Mouse (Mus musculus) limb, embryonic 11.5 days (tissue): ENCODE measurements around the gene Atg7. TPM values are rescaled to one million over a fixed set of nuclear protein-coding genes. Genes with fewer than 3 reads are reported as not detected.

Experiments
- ATAC-seq: fragments of 200-750 bp; cut with Nextera tagmentation; 2 replicates; pipeline ENCODE4 v1.8.0; 2017; ENCODE audit warnings: low read depth; ENCODE audit not compliant: insufficient number of reproducible peaks, low FRiP score, low TSS enrichment
- DNase-seq: peaks from one replicate; pipeline ENCODE4 v3.0.0-alpha.2; 2015; ENCODE audit warnings: low spot score
- H3K27ac ChIP-seq: fragments of 300-500 bp; sonication (generic); replicated peaks from 2 replicates; pipeline ENCODE4 v1.5.1; 2014; ENCODE audit warnings: low read depth, mild to moderate bottlenecking, low read length
- H3K27me3 ChIP-seq: fragments of 300-500 bp; sonication (generic); 2 replicates; pipeline ENCODE4 v1.6.1; 2014; ENCODE audit warnings: mild to moderate bottlenecking, low read length, mixed read lengths; ENCODE audit not compliant: control insufficient read depth, insufficient read depth
- H3K36me3 ChIP-seq: fragments of 300-500 bp; sonication (generic); 2 replicates; pipeline ENCODE4 v1.6.1; 2014; ENCODE audit warnings: mild to moderate bottlenecking, low read length, moderate library complexity, mixed read lengths; ENCODE audit not compliant: control insufficient read depth, insufficient read depth
- H3K4me1 ChIP-seq: fragments of 300-500 bp; sonication (generic); 2 replicates; pipeline ENCODE4 v1.6.1; 2014; ENCODE audit warnings: low read length, mixed read lengths; ENCODE audit not compliant: control insufficient read depth, insufficient read depth
- H3K4me2 ChIP-seq: fragments of 300-500 bp; sonication (generic); 2 replicates; pipeline ENCODE4 v1.6.1; 2014; ENCODE audit warnings: low read depth, mild to moderate bottlenecking, moderate library complexity; ENCODE audit not compliant: severe bottlenecking
- H3K4me3 ChIP-seq: fragments of 300-500 bp; sonication (generic); 2 replicates; pipeline ENCODE4 v1.5.1; 2014; ENCODE audit warnings: low read depth, low read length
- H3K9ac ChIP-seq: fragments of 300-500 bp; sonication (generic); 2 replicates; pipeline ENCODE4 v1.6.1; 2014; ENCODE audit warnings: mild to moderate bottlenecking, low read length
- H3K9me3 ChIP-seq: fragments of 300-500 bp; sonication (generic); 2 replicates; pipeline ENCODE4 v1.6.1; 2016; ENCODE audit warnings: low read length; ENCODE audit not compliant: control insufficient read depth
- WGBS: fragments of 180-500 bp; shearing (Covaris S2); extraction: QIAGEN DNeasy Blood & Tissue Kit; methylation state at CpG from one replicate; pipeline ENCODE4 v1.1.7; 2014; 5-methylcytosine and 5-hydroxymethylcytosine counted together
- polyA plus RNA-seq: library from polyadenylated mRNA; unstranded; fragments of >200 nt; fragmentation: Nextera tagmentation; extraction: Ambion mirVana; gene quantifications from 2 replicates; pipeline ENCODE4 v1.2.1, GENCODE M21; 2014

The Atg7 gene
- polyA plus RNA-seq, 1 experiment from 2014 or later = 18.9 TPM

DNA sequence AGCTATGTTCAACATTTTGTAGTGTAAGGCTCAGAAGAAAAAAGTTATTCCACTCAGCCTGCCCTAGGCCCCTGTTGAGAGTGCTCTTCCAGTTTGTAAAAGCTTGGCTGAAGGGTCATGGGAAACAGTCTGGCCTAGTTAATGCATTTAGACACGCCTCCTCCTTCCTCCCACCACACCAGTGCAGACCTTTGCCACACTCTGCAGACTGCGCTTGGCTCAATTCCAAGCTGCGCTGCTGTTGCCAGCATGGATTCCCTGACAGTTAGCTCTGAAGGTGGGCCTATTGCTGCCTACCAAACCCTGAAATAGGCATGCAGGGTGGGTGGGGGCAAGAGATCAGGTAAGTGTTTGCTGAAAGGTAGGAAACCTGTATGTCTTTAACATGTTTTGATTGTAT lies 9.3 kb downstream of the Atg7 start:
- WGBS = 67% methylated on average over 3 of the region's 3 CpGs
- Histone ChIP-seq H3K4me3 (no peak overlapping the region), H3K27ac (no peak overlapping the region), H3K27me3 (no peaks in the 10 kb centered on the region), H3K4me1 (no peaks in the 10 kb centered on the region), H3K36me3 (no peaks in the 10 kb centered on the region), H3K4me2 (no peak overlapping the region), H3K9ac (no peak overlapping the region), H3K9me3 (no peaks in the 10 kb centered on the region)
- no peak for ATAC-seq
- no peak for DNase-seq

DNA sequence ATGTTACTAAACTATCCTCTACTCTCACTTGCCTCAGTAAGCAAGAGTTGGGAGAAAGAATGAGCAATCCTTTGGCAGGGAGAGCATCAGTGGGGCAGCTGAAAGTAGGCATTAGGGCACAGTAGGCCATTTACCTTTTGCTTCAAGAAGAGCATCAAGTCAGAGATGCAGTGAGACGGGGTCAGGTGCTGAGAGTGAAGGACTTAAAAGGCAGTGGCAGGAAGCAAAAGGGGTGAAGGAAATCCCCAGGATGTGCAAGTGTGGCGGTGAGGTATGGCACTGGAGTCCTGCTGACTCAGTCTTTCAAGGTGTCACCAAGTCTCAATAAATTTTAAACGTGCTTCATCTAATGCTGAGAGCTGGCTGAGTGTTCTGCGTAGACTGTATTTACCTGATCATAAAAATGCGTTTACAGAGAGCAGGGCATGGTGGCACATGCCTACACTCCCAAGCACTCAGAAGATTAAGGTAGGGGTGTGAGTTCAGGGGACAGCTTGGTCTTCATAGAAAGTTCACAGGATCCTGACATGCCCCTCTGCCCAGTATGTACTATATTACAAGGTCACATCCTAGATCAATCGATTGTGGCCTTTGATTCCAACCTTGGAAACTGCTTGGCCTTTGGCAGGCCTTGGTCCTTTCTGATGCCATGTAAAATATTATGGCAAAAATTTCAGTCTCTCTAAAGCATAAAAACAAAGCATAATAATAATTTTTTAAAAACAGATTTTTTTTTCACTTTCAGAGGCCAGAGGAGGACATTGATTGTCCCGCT lies 14.1 kb downstream of the Atg7 start:
- H3K36me3 ChIP-seq = no peaks in the 10 kb centered on the region
- DNase-seq (no peak), ATAC-seq (no peak)
- no peak overlapping the region for H3K4me2 ChIP-seq
- no peaks in the 10 kb centered on the region for H3K9me3 ChIP-seq
- no peak overlapping the region for H3K9ac ChIP-seq
- no peak overlapping the region for H3K27ac ChIP-seq
- H3K27me3 ChIP-seq = no peaks in the 10 kb centered on the region
- 86% methylated on average over 7 of the region's 7 CpGs for WGBS
- H3K4me1 ChIP-seq = no peaks in the 10 kb centered on the region
- no peak overlapping the region for H3K4me3 ChIP-seq

DNA sequence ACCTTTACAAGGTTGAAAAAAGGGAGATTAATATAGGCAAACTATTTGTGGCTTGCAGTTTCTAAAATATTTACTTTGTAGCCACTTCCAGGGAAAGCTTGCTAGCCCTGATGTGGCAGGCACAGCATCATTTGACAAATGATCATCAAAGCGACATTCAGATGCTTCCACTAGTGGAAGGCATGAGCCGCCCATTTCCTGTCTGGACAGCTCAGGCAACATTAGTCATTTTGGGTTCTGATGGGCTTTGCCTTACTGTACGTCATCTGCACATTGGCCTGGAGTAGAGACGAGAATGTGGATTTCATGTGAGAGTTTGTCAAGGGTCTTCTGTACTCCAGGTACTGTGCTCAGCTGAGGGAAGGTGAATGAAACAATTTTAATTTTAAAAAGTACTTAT lies 14.9 kb downstream of the Atg7 start:
- WGBS = 76% methylated on average over 4 of the region's 4 CpGs
- ATAC-seq = no peak
- no peak overlapping the region for H3K27ac ChIP-seq

GRCm38 (mm10) chr6:114659278-114659991 lies 16.5 kb downstream of the Atg7 start:
- no peak overlapping the region for H3K4me2 ChIP-seq
- H3K36me3 ChIP-seq = no peaks in the 10 kb centered on the region
- ATAC-seq = no peak
- no peaks in the 10 kb centered on the region for H3K4me1 ChIP-seq
- no peaks in the 10 kb centered on the region for H3K27me3 ChIP-seq
- no peak overlapping the region for H3K4me3 ChIP-seq
- no peak overlapping the region for H3K9ac ChIP-seq
- H3K27ac ChIP-seq = no peak overlapping the region
- 59% methylated on average over 4 of the region's 4 CpGs for WGBS
- no peak for DNase-seq
- no peaks in the 10 kb centered on the region for H3K9me3 ChIP-seq

More for the DNA sequence above, 14.9 kb downstream of the Atg7 start:
- Histone ChIP-seq H3K36me3 (no peaks in the 10 kb centered on the region), H3K27me3 (no peaks in the 10 kb centered on the region), H3K9me3 (no peaks in the 10 kb centered on the region), H3K4me1 (no peaks in the 10 kb centered on the region), H3K9ac (no peak overlapping the region), H3K4me2 (no peak overlapping the region), H3K4me3 (no peak overlapping the region)
- DNase-seq = no peak

DNA sequence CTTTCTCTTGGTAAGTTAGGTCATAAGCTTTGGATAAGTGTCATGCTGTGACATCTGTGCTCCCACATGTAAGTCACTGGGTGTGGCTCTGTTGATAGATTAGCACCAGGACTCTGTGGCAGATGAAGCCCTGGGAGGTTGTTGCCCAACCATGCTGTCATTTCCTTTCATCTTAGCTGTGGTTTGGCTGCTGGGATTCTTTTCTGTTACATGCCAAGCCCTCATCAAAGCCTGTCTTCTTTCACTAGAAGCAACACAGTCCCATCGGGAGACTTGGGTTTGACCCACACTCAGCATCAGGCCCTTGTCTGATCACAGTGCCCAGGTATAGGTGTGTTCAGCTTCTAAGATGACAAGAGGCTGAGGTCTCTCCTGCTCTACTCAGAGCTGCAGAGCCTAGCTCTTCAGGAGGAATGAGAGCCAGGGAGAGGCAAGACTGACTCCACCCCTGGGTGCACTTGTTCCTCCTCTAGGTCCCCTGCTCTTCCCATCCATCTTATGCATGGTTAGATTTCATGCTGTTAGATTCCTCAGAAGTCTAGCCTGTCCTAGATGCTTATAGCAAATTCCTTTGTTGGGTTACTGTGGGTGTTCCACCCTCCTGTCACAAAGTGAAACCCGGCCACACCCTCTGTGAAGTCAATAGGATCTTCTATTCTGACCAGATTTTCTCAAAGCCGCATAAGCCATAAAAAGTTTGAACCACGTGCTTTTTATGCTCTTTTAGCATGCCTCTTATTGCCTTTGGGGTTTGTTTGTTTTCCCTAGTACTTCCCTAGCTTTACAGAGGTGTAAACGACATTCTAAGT lies 17.3 kb downstream of the Atg7 start:
- no peak overlapping the region for H3K9ac ChIP-seq
- no peaks in the 10 kb centered on the region for H3K4me1 ChIP-seq
- 40% methylated on average over 5 of the region's 5 CpGs for WGBS
- H3K36me3 ChIP-seq = no peaks in the 10 kb centered on the region
- no peak for DNase-seq
- no peak overlapping the region for H3K27ac ChIP-seq
- H3K4me3 ChIP-seq = no peak overlapping the region
- no peaks in the 10 kb centered on the region for H3K27me3 ChIP-seq
- ATAC-seq = no peak
- no peaks in the 10 kb centered on the region for H3K9me3 ChIP-seq
- no peak overlapping the region for H3K4me2 ChIP-seq

- WGBS = 92% methylated on average over 2 of the region's 2 CpGs
- no peaks in the 10 kb centered on the region for H3K9me3 ChIP-seq
- no peak overlapping the region for H3K9ac ChIP-seq
- no peaks in the 10 kb centered on the region for H3K36me3 ChIP-seq
- H3K4me1 ChIP-seq = no peaks in the 10 kb centered on the region
- H3K27me3 ChIP-seq = no peaks in the 10 kb centered on the region
- H3K4me2 ChIP-seq = no peak overlapping the region
- ATAC-seq (no peak), DNase-seq (no peak)
- H3K4me3 ChIP-seq = no peak overlapping the region
- H3K27ac ChIP-seq = no peak overlapping the region
These were observed 20.8 kb downstream of the Atg7 start for GRCm38 (mm10) chr6:114663707-114664106.

- DNase-seq = no peak
- no peak overlapping the region for H3K27ac ChIP-seq
- 80% methylated on average over 2 of the region's 2 CpGs for WGBS
These were observed 21.8 kb downstream of the Atg7 start for GRCm38 (mm10) chr6:114664716-114665115.

DNA sequence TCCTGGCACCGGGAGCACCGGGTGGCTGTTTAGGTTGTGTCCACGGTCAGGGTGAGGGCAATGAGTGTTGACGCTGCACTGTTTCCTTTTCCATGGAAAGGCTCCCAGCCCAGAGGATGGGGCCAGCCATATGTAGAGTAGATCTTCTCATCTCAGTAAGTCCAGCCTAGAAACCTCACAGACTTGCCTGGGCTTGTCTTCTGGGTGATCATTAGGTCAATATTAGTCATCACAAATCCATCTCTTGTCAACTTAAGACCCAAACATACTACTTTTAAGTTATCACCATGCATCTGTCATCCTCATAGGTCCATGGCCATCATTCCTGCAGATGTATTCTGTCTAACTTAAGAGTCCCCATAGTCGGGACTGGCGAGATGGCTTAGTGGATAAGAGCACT lies 24.6 kb downstream of the Atg7 start:
- Histone ChIP-seq H3K4me2 (no peak overlapping the region), H3K27ac (no peak overlapping the region), H3K27me3 (no peaks in the 10 kb centered on the region), H3K36me3 (no peaks in the 10 kb centered on the region), H3K9ac (no peak overlapping the region), H3K4me3 (no peak overlapping the region), H3K4me1 (no peaks in the 10 kb centered on the region), H3K9me3 (no peaks in the 10 kb centered on the region)
- ATAC-seq (no peak), DNase-seq (no peak)
- 92% methylated on average over 6 of the region's 6 CpGs for WGBS

More at GRCm38 (mm10) chr6:114664716-114665115, 21.8 kb downstream of the Atg7 start:
- ATAC-seq = no peak
- Histone ChIP-seq H3K27me3 (no peaks in the 10 kb centered on the region), H3K4me3 (no peak overlapping the region), H3K4me2 (no peak overlapping the region), H3K36me3 (no peaks in the 10 kb centered on the region), H3K4me1 (no peaks in the 10 kb centered on the region), H3K9ac (no peak overlapping the region), H3K9me3 (no peaks in the 10 kb centered on the region)
